Mouse (Mus musculus): ENCODE measurements around the gene Kat5.

The Kat5 gene

DNA sequence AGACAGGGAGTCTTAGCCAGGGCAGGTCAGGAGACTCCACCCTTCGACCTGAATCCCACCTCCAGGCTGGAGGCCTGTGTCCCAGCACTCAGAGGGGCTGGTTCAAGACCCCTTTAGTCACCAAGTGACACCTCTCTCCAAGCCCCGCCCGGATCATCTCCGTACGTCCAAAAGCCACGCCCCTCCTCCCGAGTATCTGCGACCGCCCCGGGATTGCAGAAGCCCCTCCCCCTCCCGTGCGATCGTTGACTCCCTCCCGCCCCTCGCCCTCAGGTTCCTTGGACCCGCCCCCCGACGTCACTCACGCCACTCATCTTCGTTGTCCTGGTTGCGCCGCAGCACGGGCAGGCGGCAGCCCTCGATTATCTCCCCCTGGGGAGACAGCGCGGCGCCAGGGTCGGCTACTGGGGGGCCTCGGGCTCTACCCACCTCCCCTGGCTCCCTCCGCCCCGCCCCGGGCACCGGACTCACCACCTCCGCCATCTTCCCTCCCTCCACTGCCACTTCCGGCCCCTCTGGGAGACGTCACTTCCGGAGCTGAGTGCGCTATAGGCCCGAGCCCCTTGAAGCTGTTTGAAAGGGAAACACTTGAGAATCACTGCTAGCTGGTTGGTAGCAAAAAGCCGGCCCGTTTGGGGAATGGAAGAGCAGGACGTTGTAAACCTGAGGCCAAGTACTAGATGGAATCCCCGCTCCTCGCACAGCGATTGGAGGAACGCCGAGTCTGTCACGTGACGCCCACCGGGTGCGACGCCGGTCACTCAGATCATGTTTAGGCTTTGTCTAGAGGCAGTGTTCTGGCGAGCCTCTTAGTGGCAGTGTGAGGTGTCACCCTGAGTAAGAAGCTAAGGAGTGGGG, at the start of gene Kat5:
Gene Kat5 (minus strand): TSS at position 691 of the 858 bp plus-strand sequence.
- TF ChIP-seq GATA4 (IDR thresholded peaks at IDR 0.05; ENCODE audit: insufficient replicate concordance, low read length) = no peak; the same call in 1 of the 2 replicates

DNA sequence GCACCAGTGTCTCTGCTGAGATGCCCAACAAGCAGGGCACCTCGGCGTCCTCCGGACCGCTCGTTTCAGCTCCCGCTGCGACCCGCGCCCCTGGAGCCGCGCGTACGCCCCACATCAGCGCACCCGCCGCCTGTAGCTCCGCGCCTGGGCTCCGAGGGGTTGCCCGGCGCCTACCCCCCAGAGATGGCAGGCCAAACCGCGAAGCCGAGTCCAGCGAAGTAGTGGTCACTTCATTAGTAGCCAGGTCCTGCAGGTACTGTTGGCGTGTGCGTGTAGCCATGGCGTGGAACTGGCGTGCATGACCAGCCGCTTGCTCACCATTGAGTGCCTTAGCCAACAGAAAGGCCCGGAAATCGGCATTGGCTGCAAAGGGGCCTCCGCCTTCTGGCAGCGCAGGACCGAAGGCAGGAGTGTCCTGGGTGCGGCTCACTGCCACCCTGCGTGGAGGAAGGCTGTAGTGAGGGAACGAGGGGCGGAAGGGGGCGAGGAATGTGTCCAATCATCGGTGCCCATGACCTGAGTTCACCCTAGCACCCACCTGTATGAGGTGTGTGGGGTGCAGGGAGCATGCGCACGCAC, 44.8 kb upstream of the Kat5 start:
- TF ChIP-seq GATA4 (IDR thresholded peaks at IDR 0.05; ENCODE audit: insufficient replicate concordance, low read length) = no peak

DNA sequence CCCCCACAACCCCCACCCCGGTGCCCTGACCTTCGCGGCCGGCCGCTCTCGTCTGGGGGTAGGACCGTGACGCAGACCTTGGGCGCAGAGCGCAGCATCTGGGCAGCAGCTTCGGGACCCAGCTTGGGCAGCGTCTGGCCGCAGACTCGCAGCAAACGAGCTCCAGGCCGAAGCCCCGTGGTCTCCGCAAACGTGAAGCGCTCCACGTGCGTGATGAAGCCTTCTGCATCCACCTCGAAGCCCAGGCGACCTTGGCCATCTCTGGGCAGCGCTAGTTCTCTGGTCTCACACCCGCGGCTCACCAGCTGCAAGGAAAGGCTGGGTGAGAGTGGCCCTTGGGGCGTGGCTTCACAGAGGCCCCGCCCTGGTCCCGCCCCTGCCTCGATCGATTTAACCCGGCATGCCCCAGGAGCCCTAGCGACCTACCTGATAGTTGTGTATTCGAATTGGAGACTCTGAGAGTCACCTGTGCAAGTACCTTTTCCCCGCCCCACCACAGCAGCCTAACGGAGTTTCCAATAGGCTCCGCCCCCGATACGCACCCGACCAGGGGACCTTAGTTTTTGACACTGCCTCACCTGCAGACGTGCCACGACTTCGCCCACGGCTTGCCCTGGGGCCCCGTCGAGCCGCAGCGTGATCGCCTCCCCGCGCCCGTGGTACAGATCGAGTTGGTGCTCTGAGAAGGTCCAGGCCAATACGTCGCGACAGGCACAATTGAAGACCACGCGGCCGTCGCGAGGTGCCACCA, 44.1 kb upstream of the Kat5 start:
- no peak for TF ChIP-seq GATA4 (IDR thresholded peaks at IDR 0.05; ENCODE audit: insufficient replicate concordance, low read length)

DNA sequence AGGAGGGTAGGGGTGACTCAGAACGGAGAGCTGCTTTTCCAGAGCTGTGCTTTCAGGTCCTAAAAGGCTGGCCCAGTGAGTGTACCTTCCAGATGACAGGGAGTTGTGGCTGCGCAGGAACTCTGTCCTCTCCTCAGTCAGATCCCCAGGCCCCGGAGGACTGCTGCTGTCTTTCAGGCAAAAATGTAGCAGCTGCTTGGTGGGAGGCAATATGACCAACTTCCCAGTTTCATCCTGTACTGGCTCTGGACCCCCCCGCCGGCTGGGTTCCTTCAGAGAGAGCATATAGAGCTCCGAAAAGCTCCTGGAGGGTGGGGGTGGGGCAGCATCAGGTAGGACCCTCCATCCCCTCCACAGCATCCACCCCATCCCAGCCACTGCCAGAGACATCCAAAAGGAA, 42.5 kb upstream of the Kat5 start:
- no peak for TF ChIP-seq GATA4 (IDR thresholded peaks at IDR 0.05; ENCODE audit: insufficient replicate concordance, low read length)

DNA sequence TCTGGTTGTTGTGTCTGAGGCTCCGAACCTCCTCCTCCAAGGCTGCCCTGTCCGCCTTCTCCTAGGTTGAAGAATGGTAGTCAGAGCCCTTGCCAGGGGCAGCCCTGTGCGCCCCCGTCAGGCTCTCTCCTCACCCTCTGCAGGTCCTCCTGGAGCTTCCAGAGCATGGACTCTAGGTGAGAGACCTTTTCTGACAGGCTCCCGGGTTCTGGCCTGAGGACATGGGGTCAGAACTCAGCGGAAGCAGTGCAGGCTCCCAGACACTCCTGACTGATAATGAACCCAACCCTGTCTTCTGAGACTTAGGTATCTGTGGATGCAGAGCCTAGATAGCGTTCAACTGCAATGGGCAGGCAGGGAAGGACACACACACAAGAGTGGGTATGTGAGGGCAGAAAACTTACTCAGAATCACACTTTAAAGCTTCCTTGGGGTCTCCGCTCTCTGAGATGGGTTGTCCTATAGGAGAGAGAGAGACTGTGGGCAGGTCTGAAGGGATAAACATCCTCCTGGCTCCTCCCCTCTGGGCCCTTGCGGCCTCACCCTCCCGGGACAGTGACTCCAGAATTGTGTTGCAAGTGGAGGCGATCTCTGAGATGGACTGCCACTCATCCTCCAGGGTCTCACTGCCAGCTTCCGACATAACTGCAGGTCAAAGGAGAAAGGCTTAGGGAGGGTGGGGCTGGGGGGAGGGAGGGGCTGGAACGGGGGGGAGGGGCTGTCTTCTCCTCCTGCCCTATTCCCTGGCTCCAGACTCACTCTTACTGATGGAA, 41.7 kb upstream of the Kat5 start:
- no peak for TF ChIP-seq GATA4 (IDR thresholded peaks at IDR 0.05; ENCODE audit: insufficient replicate concordance, low read length)

DNA sequence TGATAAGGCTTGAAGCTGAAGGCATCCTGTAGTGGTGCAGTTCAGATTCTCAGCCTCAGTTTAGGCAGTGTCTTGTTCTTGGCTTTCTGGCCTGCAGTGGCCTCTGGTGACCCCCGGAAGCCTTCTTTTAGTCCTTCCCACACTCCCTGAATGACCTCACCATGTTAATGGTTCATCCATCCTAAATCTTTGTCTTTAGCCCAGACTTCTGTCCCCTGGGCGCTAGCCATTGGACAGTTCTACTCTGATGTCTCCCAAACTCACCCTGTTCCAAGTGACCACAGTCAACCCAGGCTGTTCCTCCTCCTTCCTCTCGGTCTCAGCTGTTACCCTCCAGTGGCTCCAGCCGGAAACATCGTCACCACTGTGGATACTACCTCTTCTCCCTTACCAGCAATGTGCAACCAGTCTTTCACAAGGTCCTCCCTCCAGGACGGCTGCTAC, 39.3 kb upstream of the Kat5 start:
- no peak for TF ChIP-seq GATA4 (IDR thresholded peaks at IDR 0.05; ENCODE audit: insufficient replicate concordance, low read length)

DNA sequence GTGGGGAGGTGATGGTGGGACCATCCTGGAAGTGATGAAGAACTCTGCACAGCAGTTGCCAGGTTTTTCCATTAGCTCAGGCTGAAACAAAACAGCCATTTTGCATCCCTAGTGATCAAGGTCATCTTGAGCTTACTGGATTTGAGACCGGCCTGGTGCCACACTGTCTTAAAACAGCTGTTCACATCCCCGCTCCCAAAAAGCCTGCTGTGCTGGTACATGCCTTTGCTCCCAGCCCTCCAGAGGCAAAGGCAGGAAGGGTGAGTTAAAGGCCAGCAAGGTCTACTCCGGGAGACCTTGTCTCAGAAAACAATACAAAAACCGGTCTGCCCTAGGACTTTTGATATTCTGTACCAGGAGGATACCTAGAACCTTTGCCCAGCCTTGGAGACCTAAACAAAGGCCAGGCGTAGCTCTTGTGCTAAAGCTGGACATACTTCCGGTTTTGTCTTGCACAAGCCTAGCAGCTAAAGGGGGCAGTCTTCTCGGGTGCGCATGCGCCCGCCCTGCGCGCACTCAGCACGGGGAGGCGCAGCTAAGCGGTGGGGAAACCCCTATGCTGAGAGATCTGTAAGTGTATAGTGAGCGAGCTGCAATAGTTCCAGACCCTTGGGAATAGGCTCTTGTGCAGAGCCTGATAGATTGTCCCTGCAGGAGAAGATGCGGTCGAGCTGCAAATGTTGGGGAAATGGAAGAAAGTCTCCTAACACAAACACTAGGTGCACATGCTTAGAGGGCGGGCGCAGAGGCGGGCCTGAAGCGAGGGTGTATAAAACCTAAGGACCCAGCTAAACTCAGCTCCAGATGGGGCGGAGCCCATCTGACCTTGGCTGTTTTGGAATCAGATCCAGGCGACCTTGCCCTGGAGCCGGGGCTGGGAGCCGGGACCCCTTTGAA, 38.6 kb upstream of the Kat5 start:
- no peak for TF ChIP-seq GATA4 (IDR thresholded peaks at IDR 0.05; ENCODE audit: insufficient replicate concordance, low read length)

DNA sequence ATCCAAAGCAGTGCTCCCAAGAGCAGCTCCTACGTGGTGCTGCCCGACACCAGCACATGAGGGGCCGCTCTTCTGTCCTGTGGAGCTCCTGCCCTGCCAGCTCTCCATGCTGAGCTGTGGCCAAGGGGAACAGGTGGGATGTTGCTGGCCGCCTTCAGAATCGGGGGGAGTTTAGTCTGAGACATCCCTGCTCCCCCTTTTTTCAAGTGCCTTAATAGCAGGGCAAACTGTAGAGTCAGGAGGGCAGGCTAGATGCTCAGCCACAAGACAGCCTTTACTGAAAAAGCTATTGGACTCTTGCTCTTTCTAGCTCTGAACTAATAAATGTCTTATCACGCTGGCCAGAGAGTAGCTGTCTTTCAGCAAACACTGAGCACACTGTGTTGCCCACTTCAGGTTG, 37.8 kb upstream of the Kat5 start:
- TF ChIP-seq GATA4 (IDR thresholded peaks at IDR 0.05; ENCODE audit: insufficient replicate concordance, low read length) = no peak

DNA sequence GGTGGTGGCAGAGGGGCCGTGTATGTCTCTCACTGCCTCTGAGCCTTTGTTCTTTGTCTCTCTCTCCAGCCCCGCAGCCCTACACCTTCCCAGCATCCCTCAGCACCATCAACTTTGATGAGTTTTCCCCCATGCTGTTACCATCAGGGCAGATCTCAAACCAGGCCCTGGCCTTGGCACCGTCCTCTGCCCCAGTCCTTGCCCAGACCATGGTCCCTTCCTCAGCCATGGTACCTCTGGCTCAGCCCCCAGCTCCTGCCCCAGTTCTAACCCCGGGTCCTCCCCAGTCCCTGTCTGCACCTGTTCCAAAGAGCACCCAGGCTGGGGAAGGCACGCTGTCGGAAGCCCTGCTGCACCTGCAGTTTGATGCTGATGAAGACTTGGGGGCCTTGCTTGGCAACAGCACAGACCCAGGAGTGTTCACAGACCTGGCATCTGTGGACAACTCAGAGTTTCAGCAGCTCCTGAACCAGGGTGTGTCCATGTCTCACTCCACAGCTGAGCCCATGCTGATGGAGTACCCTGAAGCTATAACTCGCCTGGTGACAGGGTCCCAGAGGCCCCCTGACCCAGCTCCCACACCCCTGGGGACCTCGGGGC, 36.8 kb upstream of the Kat5 start:
- TF ChIP-seq GATA4 (IDR thresholded peaks at IDR 0.05; ENCODE audit: insufficient replicate concordance, low read length) = no peak

DNA sequence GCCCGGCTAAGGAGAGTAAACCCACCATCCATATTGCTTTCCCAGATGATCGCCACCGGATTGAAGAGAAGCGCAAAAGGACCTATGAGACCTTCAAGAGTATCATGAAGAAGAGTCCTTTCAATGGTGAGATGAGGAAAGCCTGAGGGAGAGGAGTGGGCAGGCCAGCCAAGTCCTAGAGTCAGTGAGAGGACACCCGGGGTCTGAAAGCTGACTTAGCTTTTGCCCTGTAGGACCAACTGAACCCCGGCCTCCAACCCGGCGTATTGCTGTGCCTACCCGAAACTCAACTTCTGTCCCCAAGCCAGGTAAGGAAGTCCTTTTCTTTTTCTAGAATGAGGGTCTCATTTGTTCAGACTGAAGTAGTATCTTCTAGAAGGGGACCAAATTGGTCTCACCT, 35.2 kb upstream of the Kat5 start:
- no peak for TF ChIP-seq GATA4 (IDR thresholded peaks at IDR 0.05; ENCODE audit: insufficient replicate concordance, low read length)

DNA sequence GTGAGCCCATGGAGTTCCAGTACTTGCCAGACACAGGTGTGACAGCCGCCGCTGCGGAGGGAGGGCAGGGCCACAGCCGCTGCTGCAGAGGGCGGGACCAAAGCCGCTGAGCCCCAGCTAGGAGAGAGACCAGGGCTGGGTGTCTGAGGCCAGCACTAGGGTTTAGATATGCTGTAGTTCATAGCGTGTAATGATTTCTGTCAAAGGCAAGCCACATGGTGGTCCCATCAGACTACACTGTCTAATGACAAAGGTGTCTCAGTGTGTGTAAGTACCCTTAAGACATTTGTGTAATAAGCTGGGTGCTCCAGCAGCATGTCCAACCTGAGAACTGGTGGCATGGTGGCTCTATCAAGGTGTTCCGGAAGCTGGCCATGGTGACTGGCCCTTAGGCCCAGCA, 31.6 kb upstream of the Kat5 start:
- TF ChIP-seq GATA4 (IDR thresholded peaks at IDR 0.05; ENCODE audit: insufficient replicate concordance, low read length) = no peak

DNA sequence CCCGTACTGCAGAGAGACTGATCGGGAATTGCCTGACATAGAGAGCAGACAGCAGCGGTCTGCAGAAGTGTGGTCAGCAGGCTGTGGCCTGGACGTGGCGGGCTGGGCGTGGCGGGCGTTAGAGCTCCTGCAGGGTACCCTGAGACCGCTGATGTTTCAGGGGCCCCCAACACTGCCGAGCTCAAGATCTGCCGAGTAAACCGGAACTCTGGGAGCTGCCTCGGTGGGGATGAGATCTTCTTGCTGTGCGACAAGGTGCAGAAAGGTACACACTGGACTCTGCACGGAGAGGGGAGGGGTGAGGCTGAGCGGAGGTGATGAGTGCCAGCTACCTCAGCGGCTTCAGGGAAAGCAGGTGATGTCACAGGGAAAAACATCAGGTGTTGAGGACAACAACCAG, 31.0 kb upstream of the Kat5 start:
- no peak for TF ChIP-seq GATA4 (IDR thresholded peaks at IDR 0.05; ENCODE audit: insufficient replicate concordance, low read length)

DNA sequence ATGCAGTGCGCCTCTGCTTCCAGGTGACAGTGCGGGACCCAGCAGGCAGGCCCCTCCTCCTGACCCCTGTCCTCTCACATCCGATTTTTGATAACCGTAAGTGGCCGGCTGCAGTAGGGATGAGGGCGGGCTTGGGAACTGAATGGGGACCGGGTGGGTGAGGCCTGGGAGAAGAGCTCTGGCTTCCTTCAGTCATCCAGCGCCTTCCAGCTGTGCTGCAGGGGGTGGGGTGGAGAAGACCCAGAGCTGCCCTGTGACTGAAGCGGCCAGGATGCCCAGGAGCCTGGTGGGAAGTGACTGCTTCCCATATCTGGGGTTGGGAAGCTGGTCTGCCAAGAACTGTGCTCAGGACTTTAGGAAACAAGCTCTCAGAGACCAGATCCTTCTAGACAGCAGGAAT, 30.3 kb upstream of the Kat5 start:
- TF ChIP-seq GATA4 (IDR thresholded peaks at IDR 0.05; ENCODE audit: insufficient replicate concordance, low read length) = peak; percentile 61; the same call in 1 of the 2 replicates
